Comparison of ENCODE assay signal across 19 mouse cellular contexts in genomic region chrX:106045928-106046327, GRCm38 (mm10). TPM values are rescaled to one million over a fixed set of nuclear protein-coding genes. Genes with fewer than 3 reads are reported as not detected.
DNase-seq lines count a peak whose midpoint lies in the region; ATAC-seq and TF ChIP-seq lines count a peak whose summit lies in the region.
"Had no signal": no experiment of that assay in that cellular context is flagged by ENCODE, and none has a peak within 500 bp of the region (broad histone marks: within the 10 kb centered on the region; RNA-seq: fewer than 3 reads in every experiment).

No protein-coding gene starts in this region.

- intact Hi-C loops in heart, postnatal 36 days (cut with DNase I) = loop anchor here (2.0 kb wide), 1 partner anchor 15 kb away; no protein-coding TSS in a partner anchor

- 58% methylated on average over 9 of the region's 9 CpGs for whole genome bisulfite sequencing in heart, embryonic 11.5 days (ENCODE audit: insufficient replicate concordance)
- WGBS in kidney, postnatal 0 days = 45% methylated on average over 9 of the region's 9 CpGs
- WGBS in intestine, postnatal 0 days = 61% methylated on average over 9 of the region's 9 CpGs

- H3K27ac ChIP-seq in heart, embryonic 11.5 days (ENCODE audit: low read depth, low read length) = peak overlapping the region; percentile 35; the same call in 1 of the 2 replicates
- H3K27ac ChIP-seq in kidney, postnatal 0 days = peak overlapping the region; percentile 54; the same call in 1 of the 2 replicates
- H3K27ac ChIP-seq in intestine, postnatal 0 days (ENCODE audit: low read depth, low read length) = peak overlapping the region; percentile 35
- H3K27ac ChIP-seq: embryonic facial prominence, embryonic 12.5 days; forebrain, embryonic 10.5 days; hindbrain, embryonic 13.5 days; midbrain, embryonic 12.5 days had no signal

- no peak overlapping the region for H3K9ac ChIP-seq in heart, embryonic 11.5 days (ENCODE audit: low read depth, low read length)
- H3K9ac ChIP-seq in kidney, postnatal 0 days (ENCODE audit: low read depth, low read length) = no peak overlapping the region
- H3K9ac ChIP-seq in intestine, postnatal 0 days (ENCODE audit: low read depth, low read length) = no peak overlapping the region
- H3K9ac ChIP-seq: embryonic facial prominence, embryonic 12.5 days; hindbrain, embryonic 13.5 days; midbrain, embryonic 12.5 days had no signal

- no peak for DNase-seq in heart, postnatal 36 days
- DNase-seq in kidney, postnatal 0 days (ENCODE audit: low spot score) = no peak
- no peak for DNase-seq in kidney, postnatal 10 days
- DNase-seq in left cerebral cortex, adult 9 months (ENCODE audit: low spot score in 2 of 2) = no peak
- DNase-seq: adrenal gland, adult 2 months; cerebellum, postnatal 14 days; gastrocnemius, postnatal 36 days; kidney, adult 8-10 months; lung, adult 2 months; right cerebral cortex, postnatal 14 days had no signal

- no peak for ATAC-seq in heart, embryonic 11.5 days (replicated peaks; ENCODE audit: insufficient number of reproducible peaks, low FRiP score, low TSS enrichment)
- ATAC-seq in kidney, postnatal 0 days (replicated peaks; ENCODE audit: low FRiP score, low read depth) = no peak
- no peak for ATAC-seq in intestine, postnatal 0 days
- ATAC-seq in megakaryocyte-erythroid progenitor cell, adult 5-6 weeks (replicated peaks; ENCODE audit: low FRiP score, low TSS enrichment, poor library complexity, severe bottlenecking) = peak; percentile 75
- no peak for ATAC-seq in monocyte, adult 5-6 weeks (replicated peaks; ENCODE audit: insufficient number of reproducible peaks, low FRiP score, low TSS enrichment, poor library complexity, severe bottlenecking)
- ATAC-seq: Patski had no signal

- TF ChIP-seq CTCF in kidney, postnatal 0 days (IDR thresholded peaks at IDR 0.05; ENCODE audit: low read depth) = no peak
- no peak for TF ChIP-seq CTCF in intestine, postnatal 0 days (IDR thresholded peaks at IDR 0.05; ENCODE audit: low read depth)

- no peak overlapping the region for H3K4me3 ChIP-seq in heart, embryonic 11.5 days (ENCODE audit: low read depth, low read length)
- H3K4me3 ChIP-seq in kidney, postnatal 0 days (replicated peaks; ENCODE audit: low read depth, low read length) = no peak overlapping the region
- H3K4me3 ChIP-seq in intestine, postnatal 0 days (ENCODE audit: low read depth, low read length) = no peak overlapping the region
- H3K4me3 ChIP-seq: embryonic facial prominence, embryonic 12.5 days; forebrain, embryonic 10.5 days; hindbrain, embryonic 13.5 days; midbrain, embryonic 12.5 days had no signal

- peak overlapping the region; percentile 34 for H3K4me2 ChIP-seq in heart, embryonic 11.5 days
- H3K4me2 ChIP-seq in kidney, postnatal 0 days (ENCODE audit: low read length) = peak overlapping the region; percentile 21; the same call in 1 of the 2 replicates
- H3K4me2 ChIP-seq in intestine, postnatal 0 days (replicated peaks; ENCODE audit: low read depth) = 0 out of 2 replicates have a peak overlapping the region, but pooled peaks have one; percentile 13
- H3K4me2 ChIP-seq: embryonic facial prominence, embryonic 12.5 days; hindbrain, embryonic 13.5 days; midbrain, embryonic 12.5 days had no signal

- H3K36me3 ChIP-seq in heart, embryonic 11.5 days (ENCODE audit: control insufficient read depth, insufficient read depth, low read length) = no peaks in the 10 kb centered on the region
- H3K36me3 ChIP-seq in kidney, postnatal 0 days (ENCODE audit: insufficient read depth, low read length) = no peaks in the 10 kb centered on the region
- H3K36me3 ChIP-seq in intestine, postnatal 0 days (ENCODE audit: control insufficient read depth, insufficient read depth) = no peaks in the 10 kb centered on the region
- H3K36me3 ChIP-seq: embryonic facial prominence, embryonic 12.5 days; hindbrain, embryonic 13.5 days; midbrain, embryonic 12.5 days had no signal

- peaks cover 7% of the 10 kb centered on the region; the same call in 1 of the 2 replicates for H3K4me1 ChIP-seq in heart, embryonic 11.5 days (ENCODE audit: control insufficient read depth, insufficient read depth, low read length)
- H3K4me1 ChIP-seq in kidney, postnatal 0 days (replicated peaks; ENCODE audit: insufficient read depth, low read length) = no peaks in the 10 kb centered on the region
- H3K4me1 ChIP-seq in intestine, postnatal 0 days (replicated peaks; ENCODE audit: control insufficient read depth, insufficient read depth, low read length) = 0 out of 2 replicates have a peak, but pooled peaks cover 2% of the 10 kb centered on the region
- H3K4me1 ChIP-seq: hindbrain, embryonic 13.5 days; midbrain, embryonic 12.5 days had no signal

- no peaks in the 10 kb centered on the region for H3K9me3 ChIP-seq in heart, embryonic 11.5 days (replicated peaks; ENCODE audit: control insufficient read depth, low read length)
- H3K9me3 ChIP-seq in kidney, postnatal 0 days (replicated peaks; ENCODE audit: low read length) = no peaks in the 10 kb centered on the region
- no peaks in the 10 kb centered on the region for H3K9me3 ChIP-seq in intestine, postnatal 0 days (ENCODE audit: control insufficient read depth)
- H3K9me3 ChIP-seq: embryonic facial prominence, embryonic 12.5 days; forebrain, embryonic 10.5 days; hindbrain, embryonic 13.5 days; midbrain, embryonic 12.5 days had no signal

- H3K27me3 ChIP-seq in heart, embryonic 11.5 days (ENCODE audit: control insufficient read depth, insufficient read depth, low read length) = no peaks in the 10 kb centered on the region
- no peaks in the 10 kb centered on the region for H3K27me3 ChIP-seq in kidney, postnatal 0 days (ENCODE audit: insufficient read depth, low read length)
- H3K27me3 ChIP-seq in intestine, postnatal 0 days (replicated peaks; ENCODE audit: control insufficient read depth, insufficient read depth, low read length) = no peaks in the 10 kb centered on the region
- H3K27me3 ChIP-seq: embryonic facial prominence, embryonic 12.5 days; hindbrain, embryonic 13.5 days had no signal

RNA-seq across cellular contexts. Expression of gene Atp7a, which starts 18.9 kb away (rescaled TPM):
- polyA plus RNA-seq in heart, embryonic 11.5 days (2014; fragmentation: Nextera tagmentation; extraction: Ambion mirVana) = 18.2 and 21.8 TPM in 2 replicates
- 10 to 100 TPM in 1 of 2 experiments, 1 to 10 TPM in 1; 7.5 to 10.5 TPM for total RNA-seq in heart, postnatal 36 days (2021)
- 20.7 and 21.0 TPM in 2 replicates for polyA plus RNA-seq in kidney, postnatal 0 days (2015; fragmentation: Nextera tagmentation; extraction: Ambion mirVana)
- 9.3 and 10.1 TPM in 2 replicates for polyA plus RNA-seq in intestine, postnatal 0 days (2015; fragmentation: Nextera tagmentation; extraction: Ambion mirVana)
- 3.3 and 4.8 TPM in 2 replicates for total RNA-seq in megakaryocyte-erythroid progenitor cell, adult 5-6 weeks (2014; fragmentation: Nextera tagmentation)
- 3.1 and 3.3 TPM in 2 replicates for total RNA-seq in megakaryocyte-erythroid progenitor cell, adult 5-6 weeks (2017)
- 53.7 to 68.9 TPM (median 66.7 TPM) in 3 replicates for total RNA-seq in monocyte, adult 5-6 weeks (2017)

RNA-seq across cellular contexts. Expression of gene Cox7b, which starts 30.4 kb away (rescaled TPM):
- polyA plus RNA-seq in heart, embryonic 11.5 days (2014; fragmentation: Nextera tagmentation; extraction: Ambion mirVana) = 797 and 837 TPM in 2 replicates
- total RNA-seq in heart, postnatal 36 days (2021) = 1,000 to 10,000 TPM; 1,680 to 1,775 TPM
- polyA plus RNA-seq in kidney, postnatal 0 days (2015; fragmentation: Nextera tagmentation; extraction: Ambion mirVana) = 754 and 861 TPM in 2 replicates
- polyA plus RNA-seq in intestine, postnatal 0 days (2015; fragmentation: Nextera tagmentation; extraction: Ambion mirVana) = 796 and 896 TPM in 2 replicates
- 416 and 431 TPM in 2 replicates for total RNA-seq in megakaryocyte-erythroid progenitor cell, adult 5-6 weeks (2014; fragmentation: Nextera tagmentation)
- total RNA-seq in megakaryocyte-erythroid progenitor cell, adult 5-6 weeks (2017) = 539 and 567 TPM in 2 replicates
- 204 to 418 TPM (median 281 TPM) in 3 replicates for total RNA-seq in monocyte, adult 5-6 weeks (2017)

RNA-seq across cellular contexts. Expression of gene Magt1, which starts 34.2 kb away (rescaled TPM):
- 54.8 and 55.7 TPM in 2 replicates for polyA plus RNA-seq in heart, embryonic 11.5 days (2014; fragmentation: Nextera tagmentation; extraction: Ambion mirVana)
- total RNA-seq in heart, postnatal 36 days (2021) = 10 to 100 TPM; 38.7 to 54.0 TPM
- 47.4 and 50.8 TPM in 2 replicates for polyA plus RNA-seq in kidney, postnatal 0 days (2015; fragmentation: Nextera tagmentation; extraction: Ambion mirVana)
- 30.5 and 31.5 TPM in 2 replicates for polyA plus RNA-seq in intestine, postnatal 0 days (2015; fragmentation: Nextera tagmentation; extraction: Ambion mirVana)
- 31.2 and 35.0 TPM in 2 replicates for total RNA-seq in megakaryocyte-erythroid progenitor cell, adult 5-6 weeks (2014; fragmentation: Nextera tagmentation)
- total RNA-seq in megakaryocyte-erythroid progenitor cell, adult 5-6 weeks (2017) = 56.0 and 58.2 TPM in 2 replicates
- total RNA-seq in monocyte, adult 5-6 weeks (2017) = 86.2 to 91.2 TPM (median 91.0 TPM) in 3 replicates
